Mouse (Mus musculus) lung, postnatal 4 days (tissue): Measurements from ENCODE around the gene Dnttip2.

Experiments
- DNase-seq, 2 experiments: peaks; one replicate each; pipeline ENCODE4 v3.0.0; 2021

Dnttip2 gene

GRCm38 (mm10) chr3:122291828-122292227 is 17.6 kb downstream of the Dnttip2 start:
- peak; percentile 36 to 65 for DNase-seq

GRCm38 (mm10) chr3:122292300-122293222 is 18.4 kb downstream of the Dnttip2 start:
- peak; percentile 93 to 97 for DNase-seq

GRCm38 (mm10) chr3:122293223-122293953 is 19.2 kb downstream of the Dnttip2 start:
- peak in 1 of 2 experiments; percentile 92 for DNase-seq

DNA sequence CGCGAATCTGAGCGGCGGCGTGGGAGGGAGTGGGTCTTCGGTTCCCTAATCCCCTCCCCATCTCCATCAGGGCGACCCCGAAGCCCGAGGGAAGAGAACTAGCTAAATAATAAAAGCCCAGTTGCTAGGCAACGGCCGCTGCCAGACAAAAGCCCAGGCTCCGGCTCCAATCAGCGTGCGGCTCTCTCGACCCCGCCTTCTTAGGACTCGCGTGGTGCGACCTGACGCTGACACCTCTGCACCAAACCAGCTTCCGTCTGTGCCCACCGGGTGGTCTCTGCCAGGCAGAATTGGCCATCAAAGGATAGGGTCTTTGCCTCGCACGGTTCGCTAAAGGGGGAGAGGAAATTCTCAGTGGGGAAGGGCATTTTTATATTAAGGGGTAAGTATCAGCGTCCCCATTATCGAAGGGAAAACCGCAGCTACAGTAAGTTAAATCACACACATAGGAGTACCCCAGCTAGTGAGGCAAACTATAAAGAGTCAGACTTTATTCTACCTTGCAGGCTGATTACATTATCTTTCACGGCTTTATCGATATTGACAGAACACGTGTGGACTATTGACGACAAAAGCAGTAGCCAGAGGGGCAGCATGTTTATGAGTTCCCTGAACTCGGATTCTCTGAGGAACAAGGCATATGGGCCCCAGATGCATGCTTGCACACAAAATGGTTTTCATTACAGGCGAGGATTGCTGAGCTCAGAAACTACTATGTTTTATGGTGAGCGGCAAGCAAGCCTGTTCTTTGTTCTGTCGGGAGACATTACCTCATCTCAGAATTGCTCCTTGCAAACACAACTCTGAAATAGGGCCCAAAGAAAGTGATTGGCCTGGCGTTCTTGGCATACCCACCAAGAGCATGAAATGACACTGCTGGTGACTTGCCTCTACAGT is 20.0 kb downstream of the Dnttip2 start, which contains the start of gene Bcar3:
Gene Bcar3, plus strand, starts transcription at position 183 of the 897 bp plus-strand sequence.
- peak; percentile 90 to 92 for DNase-seq

GRCm38 (mm10) chr3:122295511-122295910 is 21.3 kb downstream of the Dnttip2 start:
- peak; percentile 52 to 71 for DNase-seq

DNA sequence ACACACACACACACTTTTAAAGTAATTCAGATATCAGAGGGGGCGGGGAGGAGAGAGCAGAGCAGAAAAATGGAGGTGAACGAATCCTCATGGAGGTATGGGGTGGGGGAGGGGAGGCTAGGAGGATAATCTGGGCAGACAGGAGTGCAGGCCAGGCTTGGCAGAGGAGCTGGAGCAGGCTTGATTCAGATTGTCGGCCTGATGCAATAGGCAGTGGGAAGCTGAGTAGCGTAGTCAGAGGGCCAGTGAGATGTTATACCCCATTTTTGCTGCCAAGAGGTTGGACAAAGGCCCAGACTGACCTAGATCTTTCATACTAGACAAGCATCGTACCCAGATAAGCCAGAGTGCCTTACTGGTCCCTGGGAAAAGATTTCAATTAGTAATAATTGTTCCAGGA is 22.8 kb downstream of the Dnttip2 start:
- DNase-seq = no peak

- DNase-seq = peak; percentile 13 to 35
These were observed 27.1 kb downstream of the Dnttip2 start for GRCm38 (mm10) chr3:122300983-122301919.

DNA sequence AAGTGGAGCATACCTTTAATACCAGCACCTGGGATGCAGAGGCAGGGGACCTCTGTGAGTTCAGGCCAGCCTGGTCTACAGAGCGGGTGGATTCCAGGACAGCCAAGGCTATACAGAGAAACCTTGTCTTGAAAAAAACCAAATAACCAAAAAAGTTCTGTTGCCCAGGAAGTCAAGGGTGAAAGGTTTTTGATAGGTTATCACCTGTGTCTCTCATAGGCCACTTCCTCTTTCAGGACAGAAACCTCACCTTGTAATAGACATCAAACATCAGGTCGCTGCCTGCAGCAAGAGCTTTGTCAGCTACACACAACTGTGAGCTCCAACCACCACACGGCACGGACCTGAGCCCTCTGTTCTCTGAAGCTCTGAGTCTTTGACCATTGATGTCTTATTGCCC is 30.4 kb downstream of the Dnttip2 start:
- DNase-seq = no peak

GRCm38 (mm10) chr3:122307894-122308671 is 33.9 kb downstream of the Dnttip2 start:
- no peak for DNase-seq

GRCm38 (mm10) chr3:122308981-122309380 is 34.8 kb downstream of the Dnttip2 start:
- DNase-seq = no peak

- peak; percentile 70 to 87 for DNase-seq
These were observed 37.9 kb downstream of the Dnttip2 start for GRCm38 (mm10) chr3:122312078-122312477.

GRCm38 (mm10) chr3:122312936-122313629 is 38.9 kb downstream of the Dnttip2 start:
- no peak for DNase-seq

DNA sequence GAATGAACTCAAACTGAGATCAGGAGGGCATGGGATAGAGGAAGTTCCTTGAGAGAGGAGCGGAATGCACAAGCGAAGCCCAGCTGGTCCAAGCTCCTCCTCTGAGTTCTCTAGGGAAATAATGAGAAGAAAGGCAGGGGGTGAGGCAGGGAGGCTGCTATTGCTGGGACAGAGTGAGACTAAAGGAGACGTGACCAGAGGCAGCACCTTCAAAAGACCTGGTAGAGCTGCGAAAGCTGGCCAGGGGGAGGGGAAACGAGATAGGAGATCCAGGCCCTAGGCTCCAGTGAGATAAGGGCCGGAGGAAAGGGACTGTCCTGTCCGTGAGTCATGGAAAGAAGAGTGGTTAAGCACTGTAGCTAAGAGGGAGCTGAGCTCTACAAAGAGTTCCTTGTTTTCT is 39.7 kb downstream of the Dnttip2 start:
- DNase-seq = no peak

DNA sequence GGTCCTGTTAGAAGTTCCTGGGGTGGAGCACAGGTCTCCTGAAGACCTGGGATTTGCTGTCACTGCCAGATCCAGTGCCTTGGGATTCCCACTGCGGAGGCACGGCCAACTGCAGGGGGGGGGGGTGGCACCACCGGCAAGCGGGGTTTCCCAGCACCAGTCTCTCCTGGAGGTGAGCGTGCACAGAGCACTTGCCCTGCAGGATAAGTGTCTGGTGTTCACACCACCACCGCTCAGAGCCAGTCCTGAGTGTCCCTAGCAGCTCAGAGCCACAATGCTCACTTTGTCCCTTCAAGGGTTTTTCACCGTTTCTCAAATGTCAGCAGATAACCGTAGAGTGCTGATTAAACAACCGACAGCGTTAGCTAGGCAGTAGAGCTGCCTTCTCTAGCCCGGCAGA is 42.4 kb downstream of the Dnttip2 start:
- DNase-seq = peak in 1 of 2 experiments; percentile 44

GRCm38 (mm10) chr3:122317339-122317738 is 43.2 kb downstream of the Dnttip2 start:
- no peak for DNase-seq

GRCm38 (mm10) chr3:122322226-122322625 is 48.0 kb downstream of the Dnttip2 start:
- no peak for DNase-seq

GRCm38 (mm10) chr3:122323841-122324240 is 49.7 kb downstream of the Dnttip2 start:
- no peak for DNase-seq

DNA sequence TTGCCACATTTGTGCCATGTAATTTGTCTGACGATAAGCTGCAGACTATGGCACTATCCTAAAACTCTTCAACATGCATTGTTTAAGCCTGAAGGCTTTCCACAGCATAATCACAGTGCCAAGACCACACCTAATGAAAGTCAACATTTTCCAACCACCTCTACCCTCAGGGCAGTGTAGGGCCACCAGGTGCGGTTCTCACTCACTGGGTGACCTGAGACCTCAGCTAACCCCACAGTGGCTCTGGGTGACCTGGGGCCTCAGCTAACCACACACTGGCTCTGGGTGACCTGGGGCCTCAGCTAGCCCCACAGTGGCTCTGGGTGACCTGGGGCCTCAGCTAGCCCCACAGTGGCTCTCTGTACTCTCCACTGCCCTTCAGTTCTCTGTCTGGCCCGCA is 50.3 kb downstream of the Dnttip2 start:
- no peak for DNase-seq

GRCm38 (mm10) chr3:122330484-122330883 is 56.3 kb downstream of the Dnttip2 start:
- no peak for DNase-seq

GRCm38 (mm10) chr3:122333493-122333892 is 59.3 kb downstream of the Dnttip2 start:
- DNase-seq = no peak
